Mouse (Mus musculus): ENCODE results near the gene Dnajb14. TPM values are rescaled to one million over a fixed set of nuclear protein-coding genes. Genes with fewer than 3 reads are reported as not detected.

Gene Dnajb14
- polyA plus RNA-seq, 1 experiment from 2014 or later, result 9.0 TPM

DNA sequence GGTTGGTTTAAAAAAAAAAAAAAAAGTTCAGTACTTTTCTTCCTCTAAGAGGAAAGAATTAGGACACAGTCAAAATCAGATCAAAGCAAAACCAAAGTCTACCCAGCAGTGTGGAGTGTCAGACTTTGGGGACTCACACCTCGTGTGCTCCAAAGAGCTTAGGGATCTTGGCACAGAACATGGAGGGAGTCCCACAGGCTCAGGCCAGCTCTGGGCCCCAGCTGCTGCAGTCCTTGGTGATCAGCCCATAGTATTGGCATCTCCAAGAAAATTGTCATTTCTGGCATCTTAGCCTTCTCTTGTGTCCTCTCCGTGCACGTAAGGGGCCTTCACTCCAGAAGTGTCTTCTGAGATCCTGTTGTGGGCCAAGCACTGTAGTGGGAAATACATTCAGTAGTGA lies 23.6 kb downstream of the Dnajb14 start:
- 82% methylated on average over 3 of the region's 3 CpGs for WGBS
- Histone ChIP-seq H3K27me3 (replicated peaks; ENCODE audit: control insufficient read depth, insufficient read depth, low read length) (no peaks in the 10 kb centered on the region), H3K4me1 (replicated peaks; ENCODE audit: control insufficient read depth, insufficient read depth, low read length) (no peaks in the 10 kb centered on the region), H3K9me3 (ENCODE audit: control insufficient read depth, low read length) (no peaks in the 10 kb centered on the region), H3K4me2 (no peak overlapping the region), H3K9ac (ENCODE audit: low read depth, low read length) (no peak overlapping the region), H3K27ac (ENCODE audit: low read depth, low read length) (no peak overlapping the region), H3K36me3 (ENCODE audit: control insufficient read depth, insufficient read depth, low read length) (peaks cover 17% of the 10 kb centered on the region; the same call in 1 of the 2 replicates), H3K4me3 (ENCODE audit: low read depth, low read length) (no peak overlapping the region)
- DNase-seq (ENCODE audit: low spot score), result no peak
- ATAC-seq (replicated peaks; ENCODE audit: low FRiP score), result no peak

DNA sequence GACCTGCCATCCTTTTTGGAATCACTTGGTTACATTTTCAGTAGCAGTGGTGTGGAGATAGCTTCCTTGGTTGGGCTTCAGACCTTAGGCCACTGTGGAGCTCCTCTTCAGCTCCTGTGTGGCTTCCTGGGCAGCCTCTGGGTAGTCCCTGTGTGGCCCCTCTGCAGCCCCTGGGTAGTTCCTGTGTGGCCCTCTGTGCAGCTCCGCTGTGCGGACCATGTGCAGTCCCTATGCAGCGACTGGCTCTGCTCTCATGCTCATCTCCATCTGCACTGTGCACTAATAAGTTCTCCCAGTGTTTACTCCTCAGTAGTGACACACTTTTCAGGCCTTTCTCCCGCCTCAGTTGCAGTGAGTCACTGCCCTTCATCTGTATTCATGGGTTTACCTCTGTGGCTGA lies 24.6 kb downstream of the Dnajb14 start:
- Histone ChIP-seq H3K27ac (ENCODE audit: low read depth, low read length) (no peak overlapping the region), H3K27me3 (replicated peaks; ENCODE audit: control insufficient read depth, insufficient read depth, low read length) (no peaks in the 10 kb centered on the region), H3K9me3 (ENCODE audit: control insufficient read depth, low read length) (no peaks in the 10 kb centered on the region), H3K36me3 (ENCODE audit: control insufficient read depth, insufficient read depth, low read length) (peaks cover 17% of the 10 kb centered on the region; the same call in 1 of the 2 replicates), H3K4me3 (ENCODE audit: low read depth, low read length) (no peak overlapping the region), H3K4me1 (replicated peaks; ENCODE audit: control insufficient read depth, insufficient read depth, low read length) (no peaks in the 10 kb centered on the region), H3K9ac (ENCODE audit: low read depth, low read length) (no peak overlapping the region), H3K4me2 (no peak overlapping the region)
- no peak for ATAC-seq (replicated peaks; ENCODE audit: low FRiP score)
- 86% methylated on average over 4 of the region's 4 CpGs for WGBS
- DNase-seq (ENCODE audit: low spot score), result no peak

DNA sequence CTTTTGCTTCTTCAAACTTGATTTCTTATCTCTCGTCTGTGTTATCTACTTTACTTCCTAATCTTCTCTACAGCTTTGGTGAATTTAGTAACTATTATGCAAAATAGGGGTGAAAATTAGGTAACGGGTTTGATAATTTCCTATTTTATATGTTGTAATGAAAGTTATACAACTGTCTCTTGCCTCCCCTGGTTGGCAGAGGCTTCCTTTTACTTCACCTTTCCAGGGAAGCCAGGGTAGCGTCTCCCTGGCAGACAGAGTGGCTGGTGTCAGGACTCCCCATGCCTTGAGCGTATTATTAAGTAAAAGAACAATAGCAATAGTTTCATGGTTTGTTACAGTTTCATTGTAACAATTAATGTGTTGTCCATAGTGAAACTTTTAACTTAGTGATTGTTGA lies 26.3 kb downstream of the Dnajb14 start:
- H3K4me2 ChIP-seq, result no peak overlapping the region
- no peak overlapping the region for H3K4me3 ChIP-seq (ENCODE audit: low read depth, low read length)
- no peaks in the 10 kb centered on the region for H3K27me3 ChIP-seq (replicated peaks; ENCODE audit: control insufficient read depth, insufficient read depth, low read length)
- DNase-seq (ENCODE audit: low spot score), result no peak
- WGBS, result 84% methylated on average over 4 of the region's 4 CpGs
- H3K27ac ChIP-seq (ENCODE audit: low read depth, low read length), result no peak overlapping the region
- H3K36me3 ChIP-seq (ENCODE audit: control insufficient read depth, insufficient read depth, low read length), result peaks cover 17% of the 10 kb centered on the region; the same call in 1 of the 2 replicates
- no peaks in the 10 kb centered on the region for H3K4me1 ChIP-seq (replicated peaks; ENCODE audit: control insufficient read depth, insufficient read depth, low read length)
- no peak for ATAC-seq (replicated peaks; ENCODE audit: low FRiP score)
- H3K9me3 ChIP-seq (ENCODE audit: control insufficient read depth, low read length), result no peaks in the 10 kb centered on the region
- H3K9ac ChIP-seq (ENCODE audit: low read depth, low read length), result no peak overlapping the region

DNA sequence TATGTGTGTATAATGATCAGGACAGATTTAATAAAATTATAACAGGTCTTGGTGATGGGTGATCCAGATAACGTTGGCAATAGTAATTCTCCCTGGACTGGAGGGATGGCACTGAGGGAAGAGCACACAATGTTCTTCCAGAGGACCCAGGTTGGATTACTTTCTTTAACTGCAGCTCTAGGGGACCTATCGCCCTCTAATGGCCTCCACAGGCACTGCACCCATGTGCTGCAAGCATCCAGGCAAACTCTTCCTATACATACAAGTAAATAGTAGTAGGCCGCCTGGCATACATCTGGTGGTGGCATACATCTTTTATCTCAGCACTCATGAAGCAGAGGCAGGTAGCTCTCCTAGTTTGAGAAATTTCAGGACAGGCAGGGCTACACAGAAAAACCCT lies 27.7 kb downstream of the Dnajb14 start:
- H3K9ac ChIP-seq (ENCODE audit: low read depth, low read length), result no peak overlapping the region
- no peaks in the 10 kb centered on the region for H3K27me3 ChIP-seq (replicated peaks; ENCODE audit: control insufficient read depth, insufficient read depth, low read length)
- no peaks in the 10 kb centered on the region for H3K4me1 ChIP-seq (replicated peaks; ENCODE audit: control insufficient read depth, insufficient read depth, low read length)
- H3K9me3 ChIP-seq (ENCODE audit: control insufficient read depth, low read length), result no peaks in the 10 kb centered on the region
- ATAC-seq (replicated peaks; ENCODE audit: low FRiP score) (no peak), DNase-seq (ENCODE audit: low spot score) (no peak)
- H3K4me2 ChIP-seq, result no peak overlapping the region
- no peak overlapping the region for H3K4me3 ChIP-seq (ENCODE audit: low read depth, low read length)
- 74% methylated on average over 3 of the region's 3 CpGs for WGBS
- H3K36me3 ChIP-seq (ENCODE audit: control insufficient read depth, insufficient read depth, low read length), result 0 out of 2 replicates have a peak, but pooled peaks cover 10% of the 10 kb centered on the region
- no peak overlapping the region for H3K27ac ChIP-seq (ENCODE audit: low read depth, low read length)

DNA sequence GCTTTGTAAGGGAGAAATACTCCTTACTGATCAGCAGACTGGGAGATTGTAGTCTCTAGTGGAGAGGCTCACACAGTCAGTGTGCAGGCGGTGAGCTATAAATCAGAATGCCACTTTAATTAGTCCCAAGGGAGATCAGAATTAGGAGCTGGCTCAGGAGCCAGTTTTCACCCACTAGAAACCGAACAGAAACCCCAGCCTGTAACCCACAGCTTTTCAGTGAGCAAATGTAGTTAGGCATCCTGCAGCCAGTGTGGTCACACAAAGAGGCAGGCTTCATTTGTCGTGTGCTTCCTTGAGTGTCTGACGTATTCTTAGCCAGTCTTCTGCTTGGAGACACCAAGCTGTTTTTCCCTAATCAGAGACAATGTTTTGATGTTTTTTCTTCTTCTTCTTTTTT lies 28.9 kb downstream of the Dnajb14 start:
- 0 out of 2 replicates have a peak, but pooled peaks cover 10% of the 10 kb centered on the region for H3K36me3 ChIP-seq (ENCODE audit: control insufficient read depth, insufficient read depth, low read length)
- no peak for ATAC-seq (replicated peaks; ENCODE audit: low FRiP score)

DNA sequence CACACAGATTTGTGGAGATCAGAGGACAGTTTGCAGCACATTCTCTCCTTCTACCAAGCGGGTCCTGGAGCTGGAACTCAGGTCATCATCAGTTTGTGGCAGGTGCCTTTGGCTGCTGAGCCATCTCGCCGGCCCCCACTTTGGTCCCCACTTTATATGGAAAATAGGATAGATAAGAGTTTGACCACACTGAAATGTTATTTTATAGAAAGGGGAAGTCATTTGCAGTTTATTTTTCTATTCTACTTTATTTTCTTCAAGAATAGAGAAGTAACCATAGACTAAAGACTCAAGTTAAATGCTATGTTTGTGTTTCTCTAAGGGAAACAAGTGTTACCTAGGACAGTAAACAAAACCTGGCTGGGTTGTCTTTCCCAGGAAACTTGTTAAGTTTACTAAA lies 29.4 kb downstream of the Dnajb14 start:
- Histone ChIP-seq H3K4me2 (no peak overlapping the region), H3K36me3 (ENCODE audit: control insufficient read depth, insufficient read depth, low read length) (0 out of 2 replicates have a peak, but pooled peaks cover 10% of the 10 kb centered on the region), H3K9ac (ENCODE audit: low read depth, low read length) (no peak overlapping the region), H3K4me3 (ENCODE audit: low read depth, low read length) (no peak overlapping the region), H3K27me3 (replicated peaks; ENCODE audit: control insufficient read depth, insufficient read depth, low read length) (no peaks in the 10 kb centered on the region), H3K27ac (ENCODE audit: low read depth, low read length) (no peak overlapping the region), H3K9me3 (ENCODE audit: control insufficient read depth, low read length) (no peaks in the 10 kb centered on the region), H3K4me1 (replicated peaks; ENCODE audit: control insufficient read depth, insufficient read depth, low read length) (no peaks in the 10 kb centered on the region)
- 82% methylated on average over 3 of the region's 3 CpGs for WGBS
- ATAC-seq (replicated peaks; ENCODE audit: low FRiP score) (no peak), DNase-seq (ENCODE audit: low spot score) (no peak)

More for the DNA sequence above, 28.9 kb downstream of the Dnajb14 start:
- no peak overlapping the region for H3K9ac ChIP-seq (ENCODE audit: low read depth, low read length)
- no peaks in the 10 kb centered on the region for H3K27me3 ChIP-seq (replicated peaks; ENCODE audit: control insufficient read depth, insufficient read depth, low read length)
- 85% methylated on average over 4 of the region's 4 CpGs for WGBS
- no peak overlapping the region for H3K4me3 ChIP-seq (ENCODE audit: low read depth, low read length)
- no peaks in the 10 kb centered on the region for H3K4me1 ChIP-seq (replicated peaks; ENCODE audit: control insufficient read depth, insufficient read depth, low read length)
- DNase-seq (ENCODE audit: low spot score), result no peak
- no peaks in the 10 kb centered on the region for H3K9me3 ChIP-seq (ENCODE audit: control insufficient read depth, low read length)
- no peak overlapping the region for H3K27ac ChIP-seq (ENCODE audit: low read depth, low read length)
- no peak overlapping the region for H3K4me2 ChIP-seq

DNA sequence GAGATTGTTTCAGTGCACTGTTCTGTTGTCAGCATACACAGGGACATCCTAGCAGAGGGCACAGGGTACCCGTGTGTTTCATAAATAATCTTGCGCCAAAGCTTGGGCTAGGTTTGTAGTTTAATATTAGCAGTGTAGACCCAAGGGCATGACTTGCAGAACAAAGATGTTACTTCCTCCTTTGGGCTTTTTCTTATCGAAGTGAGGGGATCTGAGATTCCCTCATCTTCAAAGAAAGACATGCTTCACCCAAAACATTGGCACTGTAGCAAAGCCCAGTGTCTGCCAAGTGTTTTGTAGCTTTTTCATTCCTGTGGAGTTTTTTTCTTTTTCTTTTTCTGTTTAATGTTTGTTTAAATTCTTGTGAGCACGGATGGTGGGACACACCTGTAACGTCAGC lies 30.2 kb downstream of the Dnajb14 start:
- H3K9ac ChIP-seq (ENCODE audit: low read depth, low read length), result no peak overlapping the region
- H3K4me1 ChIP-seq (replicated peaks; ENCODE audit: control insufficient read depth, insufficient read depth, low read length), result no peaks in the 10 kb centered on the region
- WGBS, result 72% methylated on average over 5 of the region's 5 CpGs
- H3K27ac ChIP-seq (ENCODE audit: low read depth, low read length), result no peak overlapping the region
- H3K9me3 ChIP-seq (ENCODE audit: control insufficient read depth, low read length), result no peaks in the 10 kb centered on the region
- ATAC-seq (replicated peaks; ENCODE audit: low FRiP score), result no peak
- no peak overlapping the region for H3K4me2 ChIP-seq
- peaks cover 10% of the 10 kb centered on the region; the same call in 1 of the 2 replicates for H3K36me3 ChIP-seq (ENCODE audit: control insufficient read depth, insufficient read depth, low read length)
- H3K27me3 ChIP-seq (replicated peaks; ENCODE audit: control insufficient read depth, insufficient read depth, low read length), result no peaks in the 10 kb centered on the region
- H3K4me3 ChIP-seq (ENCODE audit: low read depth, low read length), result no peak overlapping the region
- no peak for DNase-seq (ENCODE audit: low spot score)

DNA sequence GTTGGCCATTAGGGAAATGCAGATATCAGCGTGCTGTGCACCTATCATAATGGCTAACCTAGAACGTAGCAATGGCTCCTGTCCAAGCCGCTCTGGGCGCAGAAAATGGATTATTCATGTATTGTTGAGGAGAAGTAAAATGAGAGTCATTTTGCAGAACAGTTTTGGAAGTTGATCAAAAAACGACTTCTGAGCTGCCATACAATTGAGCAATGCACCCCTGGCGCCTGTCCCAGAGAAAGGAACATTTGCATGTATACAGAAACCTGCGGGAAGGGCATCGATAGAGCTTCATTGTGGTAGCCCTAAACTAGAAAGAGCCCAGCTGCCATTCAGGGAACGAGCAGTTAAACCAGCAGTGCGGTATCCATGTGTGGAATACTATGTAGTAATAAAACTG lies 32.7 kb downstream of the Dnajb14 start:
- Histone ChIP-seq H3K27ac (ENCODE audit: low read depth, low read length) (no peak overlapping the region), H3K4me2 (no peak overlapping the region), H3K36me3 (ENCODE audit: control insufficient read depth, insufficient read depth, low read length) (peaks cover 5% of the 10 kb centered on the region; the same call in 1 of the 2 replicates), H3K9ac (ENCODE audit: low read depth, low read length) (no peak overlapping the region), H3K4me1 (replicated peaks; ENCODE audit: control insufficient read depth, insufficient read depth, low read length) (no peaks in the 10 kb centered on the region), H3K27me3 (replicated peaks; ENCODE audit: control insufficient read depth, insufficient read depth, low read length) (no peaks in the 10 kb centered on the region), H3K9me3 (ENCODE audit: control insufficient read depth, low read length) (no peaks in the 10 kb centered on the region), H3K4me3 (ENCODE audit: low read depth, low read length) (no peak overlapping the region)
- no peak for DNase-seq (ENCODE audit: low spot score)
- WGBS, result 90% methylated on average over 10 of the region's 10 CpGs
- no peak for ATAC-seq (replicated peaks; ENCODE audit: low FRiP score)

DNA sequence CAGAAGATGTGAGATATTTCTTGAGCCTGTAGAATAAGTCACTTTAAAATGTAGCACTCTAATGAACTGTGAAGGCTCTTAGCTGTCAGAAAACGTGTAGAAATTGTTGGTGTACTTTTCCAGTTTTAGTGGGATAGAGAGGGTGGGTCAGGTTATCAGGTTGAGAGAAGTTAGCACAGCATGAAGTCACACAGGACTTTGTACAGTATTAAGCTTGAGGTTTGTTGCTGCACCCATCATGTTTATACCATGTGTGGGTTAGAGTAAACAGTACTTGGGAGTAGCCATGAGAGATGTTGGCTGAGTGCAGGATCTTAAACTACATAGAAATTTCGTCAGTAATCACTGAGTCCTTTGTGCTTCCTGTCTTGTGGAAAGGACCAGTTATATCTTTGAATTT lies 45.6 kb downstream of the Dnajb14 start:
- H3K9ac ChIP-seq (ENCODE audit: low read depth, low read length), result no peak overlapping the region
- H3K4me3 ChIP-seq (ENCODE audit: low read depth, low read length), result no peak overlapping the region
- H3K36me3 ChIP-seq (ENCODE audit: control insufficient read depth, insufficient read depth, low read length), result no peaks in the 10 kb centered on the region
- no peak for DNase-seq (ENCODE audit: low spot score)
- H3K9me3 ChIP-seq (ENCODE audit: control insufficient read depth, low read length), result no peaks in the 10 kb centered on the region
- no peaks in the 10 kb centered on the region for H3K4me1 ChIP-seq (replicated peaks; ENCODE audit: control insufficient read depth, insufficient read depth, low read length)
- no peak overlapping the region for H3K27ac ChIP-seq (ENCODE audit: low read depth, low read length)
- no peak overlapping the region for H3K4me2 ChIP-seq
- 72% methylated on average over 2 of the region's 2 CpGs for WGBS
- H3K27me3 ChIP-seq (replicated peaks; ENCODE audit: control insufficient read depth, insufficient read depth, low read length), result no peaks in the 10 kb centered on the region
- no peak for ATAC-seq (replicated peaks; ENCODE audit: low FRiP score)

Data from liver, embryonic 11.5 days (tissue).